Mouse (Mus musculus): ENCODE results near the gene Bcl2l13. TPM values are rescaled to one million over a fixed set of nuclear protein-coding genes. Genes with fewer than 3 reads are reported as not detected.
"Not testable (repeated sequence)": the region's sequence is repeated elsewhere in the genome, so short reads cannot be mapped to it uniquely, and the experiment has no call there.

Gene Bcl2l13
- polyA plus RNA-seq, 1 experiment from 2014 or later = 34.6 TPM

GRCm38 (mm10) chr6:120830866-120831608 is 5.0 kb upstream of the Bcl2l13 start:
- Histone ChIP-seq H3K4me1 (ENCODE audit: insufficient read depth) (no peaks in the 10 kb centered on the region; the same call in 1 of the 2 replicates), H3K36me3 (ENCODE audit: insufficient read depth) (no peaks in the 10 kb centered on the region), H3K9ac (no peak overlapping the region), H3K4me3 (ENCODE audit: low read depth, low read length) (no peak overlapping the region), H3K4me2 (no peak overlapping the region), H3K9me3 (ENCODE audit: low read depth, low read length) (no peaks in the 10 kb centered on the region), H3K27ac (ENCODE audit: low read depth) (peak overlapping the region; percentile 30; the same call in 1 of the 2 replicates), H3K27me3 (ENCODE audit: insufficient read depth, low read length) (no peaks in the 10 kb centered on the region)
- DNase-seq (no peak), ATAC-seq (ENCODE audit: insufficient read depth) (no peak)
- no peak for TF ChIP-seq CTCF (IDR thresholded peaks at IDR 0.05; ENCODE audit: low read depth)
- WGBS = 55% methylated on average over 4 of the region's 4 CpGs

- Histone ChIP-seq H3K4me3 (ENCODE audit: low read depth, low read length) (no peak overlapping the region), H3K9me3 (ENCODE audit: low read depth, low read length) (no peaks in the 10 kb centered on the region), H3K36me3 (ENCODE audit: insufficient read depth) (no peaks in the 10 kb centered on the region), H3K27me3 (ENCODE audit: insufficient read depth, low read length) (no peaks in the 10 kb centered on the region), H3K27ac (ENCODE audit: low read depth) (no peak overlapping the region; the same call in 1 of the 2 replicates), H3K9ac (no peak overlapping the region), H3K4me2 (no peak overlapping the region), H3K4me1 (ENCODE audit: insufficient read depth) (peaks cover under 1% of the 10 kb centered on the region; the same call in 1 of the 2 replicates)
- 57% methylated on average over 4 of the region's 4 CpGs for WGBS
- TF ChIP-seq CTCF (IDR thresholded peaks at IDR 0.05; ENCODE audit: low read depth) = no peak
- DNase-seq (no peak), ATAC-seq (ENCODE audit: insufficient read depth) (no peak)
Observed at GRCm38 (mm10) chr6:120832097-120832496, 3.9 kb upstream of the Bcl2l13 start.

- no peak for TF ChIP-seq CTCF (IDR thresholded peaks at IDR 0.05; ENCODE audit: low read depth)
- H3K4me2 ChIP-seq = no peak overlapping the region
- no peak overlapping the region for H3K4me3 ChIP-seq (ENCODE audit: low read depth, low read length)
- DNase-seq (no peak), ATAC-seq (ENCODE audit: insufficient read depth) (no peak)
- H3K36me3 ChIP-seq (ENCODE audit: insufficient read depth) = no peaks in the 10 kb centered on the region
- peaks cover 2% of the 10 kb centered on the region; the same call in 1 of the 2 replicates for H3K4me1 ChIP-seq (ENCODE audit: insufficient read depth)
- H3K27me3 ChIP-seq (ENCODE audit: insufficient read depth, low read length) = no peaks in the 10 kb centered on the region
- no peak overlapping the region for H3K27ac ChIP-seq (ENCODE audit: low read depth)
- no peak overlapping the region for H3K9ac ChIP-seq
- no peaks in the 10 kb centered on the region for H3K9me3 ChIP-seq (ENCODE audit: low read depth, low read length)
- WGBS = 52% methylated on average over 4 of the region's 4 CpGs
Observed at GRCm38 (mm10) chr6:120834766-120835321, 1.2 kb upstream of the Bcl2l13 start.

DNA sequence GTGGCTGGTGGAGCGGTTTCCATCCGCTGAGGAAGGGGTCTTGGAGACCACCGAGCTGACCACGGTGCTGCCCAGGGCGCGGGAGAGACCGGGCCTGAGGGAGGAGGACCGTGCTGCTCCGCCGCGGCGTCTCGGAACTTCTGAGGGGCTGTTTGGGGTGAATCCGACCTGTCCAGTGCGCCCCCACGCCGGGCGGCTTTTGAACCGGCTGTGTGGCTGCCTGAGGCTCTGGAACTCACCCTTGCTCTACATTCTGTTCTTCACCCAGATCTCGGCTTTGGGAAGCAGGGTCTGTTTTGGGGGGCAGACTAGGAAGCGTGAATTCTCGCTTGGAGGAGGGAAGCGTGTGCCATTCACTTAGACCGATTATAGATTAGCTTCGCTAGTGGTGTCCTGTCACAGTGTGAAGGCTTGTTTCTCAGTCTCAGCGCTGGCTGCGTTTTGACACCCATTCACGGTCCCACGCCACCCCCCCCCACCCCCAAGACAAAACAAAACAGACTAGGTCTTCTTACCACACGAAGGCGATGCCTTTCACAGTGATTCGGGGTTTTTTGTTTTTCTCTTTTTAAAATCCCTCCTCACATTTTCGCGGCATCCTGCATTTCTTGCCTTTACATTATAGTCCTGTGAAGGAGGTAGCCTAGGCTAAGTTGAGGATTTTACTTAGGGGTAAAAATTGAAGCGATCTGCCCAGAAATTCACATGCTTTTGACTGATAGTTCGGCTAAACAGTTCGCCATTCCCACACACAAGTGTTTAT is 558 bp downstream of the Bcl2l13 start:
- Histone ChIP-seq H3K36me3 (ENCODE audit: insufficient read depth) (no peaks in the 10 kb centered on the region), H3K9ac (peak overlapping the region; percentile 98), H3K27ac (ENCODE audit: low read depth) (peak overlapping the region; percentile 96), H3K9me3 (ENCODE audit: low read depth, low read length) (no peaks in the 10 kb centered on the region), H3K27me3 (ENCODE audit: insufficient read depth, low read length) (no peaks in the 10 kb centered on the region), H3K4me1 (ENCODE audit: insufficient read depth) (peaks cover 2% of the 10 kb centered on the region; the same call in 1 of the 2 replicates), H3K4me3 (ENCODE audit: low read depth, low read length) (peak overlapping the region; percentile 86), H3K4me2 (peak overlapping the region; percentile 76)
- under 1% methylated on average over 37 of the region's 37 CpGs for WGBS
- DNase-seq (no peak), ATAC-seq (ENCODE audit: insufficient read depth) (peak; percentile 76)
- no peak for TF ChIP-seq CTCF (IDR thresholded peaks at IDR 0.05; ENCODE audit: low read depth)

DNA sequence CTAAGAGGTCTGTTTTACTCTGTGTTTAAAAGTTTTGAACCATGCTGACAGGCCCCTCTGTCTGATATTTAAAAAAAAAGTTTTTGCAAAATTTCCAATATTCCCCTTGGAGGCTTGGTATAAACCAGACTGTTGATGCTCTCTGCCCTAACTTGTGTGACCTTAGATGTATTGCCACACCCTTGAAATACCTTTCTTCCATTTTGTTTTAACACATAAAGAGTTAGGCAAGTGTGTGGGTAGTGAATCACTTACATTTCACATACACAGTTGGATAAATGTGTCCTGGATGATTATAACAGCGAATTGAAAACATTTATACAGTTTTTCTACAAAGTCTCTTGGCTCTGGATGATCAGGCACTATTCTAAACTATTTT is 1.1 kb downstream of the Bcl2l13 start:
- Histone ChIP-seq H3K27me3 (ENCODE audit: insufficient read depth, low read length) (no peaks in the 10 kb centered on the region), H3K4me2 (peak overlapping the region; percentile 76), H3K27ac (ENCODE audit: low read depth) (no peak overlapping the region), H3K9ac (peak overlapping the region; percentile 98), H3K9me3 (ENCODE audit: low read depth, low read length) (no peaks in the 10 kb centered on the region), H3K36me3 (ENCODE audit: insufficient read depth) (no peaks in the 10 kb centered on the region), H3K4me3 (ENCODE audit: low read depth, low read length) (peak overlapping the region; percentile 86), H3K4me1 (ENCODE audit: insufficient read depth) (peaks cover 2% of the 10 kb centered on the region; the same call in 1 of the 2 replicates)
- 57% methylated on average over 1 of the region's 1 CpGs for whole genome bisulfite sequencing
- DNase-seq = peak; percentile 15
- no peak for TF ChIP-seq CTCF (IDR thresholded peaks at IDR 0.05; ENCODE audit: low read depth)
- no peak for ATAC-seq (ENCODE audit: insufficient read depth)

DNA sequence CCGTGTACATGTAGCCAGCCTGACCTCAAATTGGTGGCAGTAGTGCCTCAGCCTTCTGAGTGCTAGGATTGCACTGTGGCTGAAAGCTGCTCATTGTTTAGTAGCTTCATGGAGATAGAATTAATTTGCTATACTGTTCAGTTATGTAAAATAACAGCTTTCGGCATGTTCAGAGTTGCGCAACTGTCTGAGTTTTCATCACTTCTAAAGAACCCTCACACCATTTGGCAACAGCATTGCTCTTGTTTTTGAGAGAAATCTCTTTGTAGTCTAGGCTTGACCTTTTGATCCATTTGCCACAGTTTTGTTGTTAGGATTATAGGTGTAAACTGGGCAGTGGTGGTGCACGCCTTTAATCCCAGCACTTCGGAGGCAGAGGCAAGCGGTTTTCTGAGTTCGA is 4.2 kb downstream of the Bcl2l13 start:
- TF ChIP-seq CTCF (IDR thresholded peaks at IDR 0.05; ENCODE audit: low read depth) = no peak
- WGBS = 91% methylated on average over 7 of the region's 7 CpGs
- DNase-seq = peak; percentile 12

GRCm38 (mm10) chr6:120841754-120842153 is 5.7 kb downstream of the Bcl2l13 start:
- ATAC-seq (ENCODE audit: insufficient read depth) = no peak
- no peaks in the 10 kb centered on the region for H3K36me3 ChIP-seq (ENCODE audit: insufficient read depth)

More for the DNA sequence above, 4.2 kb downstream of the Bcl2l13 start:
- Histone ChIP-seq H3K4me2 (no peak overlapping the region), H3K9ac (no peak overlapping the region), H3K4me1 (ENCODE audit: insufficient read depth) (peaks cover 2% of the 10 kb centered on the region; the same call in 1 of the 2 replicates), H3K9me3 (ENCODE audit: low read depth, low read length) (no peaks in the 10 kb centered on the region), H3K27me3 (ENCODE audit: insufficient read depth, low read length) (no peaks in the 10 kb centered on the region), H3K36me3 (ENCODE audit: insufficient read depth) (no peaks in the 10 kb centered on the region), H3K27ac (ENCODE audit: low read depth) (no peak overlapping the region), H3K4me3 (ENCODE audit: low read depth, low read length) (no peak overlapping the region)
- ATAC-seq (ENCODE audit: insufficient read depth) = no peak

DNA sequence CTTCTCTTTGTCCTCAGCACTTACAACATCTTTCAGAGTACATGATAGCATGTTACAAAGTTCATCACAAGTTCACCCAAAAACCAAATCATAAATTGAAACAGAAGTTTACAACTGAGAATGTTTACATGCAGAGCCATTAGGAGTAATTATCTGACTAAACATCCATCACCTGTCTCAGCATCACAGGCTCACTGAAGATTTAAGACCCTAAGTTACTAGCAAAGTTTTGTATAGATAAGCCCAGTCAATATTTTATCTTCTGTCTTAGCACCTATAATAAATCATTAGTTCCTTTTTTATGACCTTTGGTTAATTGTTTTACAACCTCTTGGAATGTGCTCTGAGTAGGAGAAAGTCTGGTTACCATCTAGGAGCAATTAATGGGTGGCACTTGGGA is 14.7 kb downstream of the Bcl2l13 start:
- not testable (repeated sequence) for H3K9ac ChIP-seq; H3K4me1 ChIP-seq (ENCODE audit: insufficient read depth); DNase-seq; H3K4me2 ChIP-seq; H3K9me3 ChIP-seq (ENCODE audit: low read depth, low read length); H3K4me3 ChIP-seq (ENCODE audit: low read depth, low read length); H3K27me3 ChIP-seq (ENCODE audit: insufficient read depth, low read length); ATAC-seq (ENCODE audit: insufficient read depth); H3K27ac ChIP-seq (ENCODE audit: low read depth)
- peaks cover 33% of the 10 kb centered on the region for H3K36me3 ChIP-seq (ENCODE audit: insufficient read depth)

More at GRCm38 (mm10) chr6:120841754-120842153, 5.7 kb downstream of the Bcl2l13 start:
- H3K27me3 ChIP-seq (ENCODE audit: insufficient read depth, low read length) = no peaks in the 10 kb centered on the region
- no peaks in the 10 kb centered on the region for H3K9me3 ChIP-seq (ENCODE audit: low read depth, low read length)
- H3K9ac ChIP-seq = no peak overlapping the region
- no peak overlapping the region for H3K27ac ChIP-seq (ENCODE audit: low read depth)
- H3K4me2 ChIP-seq = no peak overlapping the region
- DNase-seq = no peak
- 85% methylated on average over 5 of the region's 5 CpGs for WGBS
- no peak for TF ChIP-seq CTCF (IDR thresholded peaks at IDR 0.05; ENCODE audit: low read depth)
- H3K4me1 ChIP-seq (ENCODE audit: insufficient read depth) = 0 out of 2 replicates have a peak, but pooled peaks cover 2% of the 10 kb centered on the region
- no peak overlapping the region for H3K4me3 ChIP-seq (ENCODE audit: low read depth, low read length)

All from lung, embryonic 14.5 days (tissue).